Mouse (Mus musculus): ENCODE results near the gene Rac1.
A peak's percentile ranks its signal among the peaks of the same experiment; 100 is the strongest.

Rac1 gene

DNA sequence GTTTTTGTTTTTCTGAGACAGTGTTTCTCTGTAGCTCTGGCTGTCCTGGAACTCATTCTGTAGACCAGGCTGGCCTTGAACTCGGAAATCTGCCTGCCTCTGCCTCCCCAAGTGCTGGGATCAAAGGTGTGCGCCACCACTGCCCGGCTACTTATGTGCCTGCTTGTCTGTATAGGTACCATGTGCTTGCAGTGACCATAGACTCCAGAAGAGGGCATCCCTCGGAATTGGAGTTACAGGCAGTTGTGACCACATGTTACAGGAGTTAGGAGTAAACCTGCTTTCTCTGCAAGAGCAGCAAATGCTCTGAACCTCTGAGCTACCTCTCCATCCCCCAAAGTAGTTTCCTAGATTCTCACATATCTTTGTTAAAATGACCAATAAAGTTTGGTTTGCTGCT, 36.1 kb downstream of the Rac1 start:
- DNase-seq (ENCODE audit: low spot score): no peak

- DNase-seq (ENCODE audit: low spot score): no peak
These were observed 38.0 kb downstream of the Rac1 start for GRCm38 (mm10) chr5:143489749-143490342.

DNA sequence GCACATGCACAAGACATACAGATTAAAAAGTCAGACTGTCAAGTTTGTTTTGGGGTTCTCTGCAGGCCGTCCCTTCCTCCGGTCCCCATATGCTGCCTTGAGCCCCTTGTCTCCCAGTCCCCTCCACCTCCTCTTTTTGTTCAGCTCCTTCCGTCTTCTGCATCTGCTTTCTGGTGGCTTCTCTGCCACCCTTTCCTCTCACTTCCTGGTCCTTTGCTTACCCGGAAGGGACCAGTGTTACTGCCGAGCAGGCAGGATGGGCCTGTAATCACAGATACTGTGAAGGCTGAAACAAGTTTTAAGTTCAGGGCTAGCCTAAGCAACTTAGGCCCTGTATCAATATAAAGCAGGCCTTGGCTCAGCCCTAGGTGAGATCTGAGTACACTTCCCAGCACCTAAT, 39.8 kb downstream of the Rac1 start:
- no peak for DNase-seq (ENCODE audit: low spot score)

DNA sequence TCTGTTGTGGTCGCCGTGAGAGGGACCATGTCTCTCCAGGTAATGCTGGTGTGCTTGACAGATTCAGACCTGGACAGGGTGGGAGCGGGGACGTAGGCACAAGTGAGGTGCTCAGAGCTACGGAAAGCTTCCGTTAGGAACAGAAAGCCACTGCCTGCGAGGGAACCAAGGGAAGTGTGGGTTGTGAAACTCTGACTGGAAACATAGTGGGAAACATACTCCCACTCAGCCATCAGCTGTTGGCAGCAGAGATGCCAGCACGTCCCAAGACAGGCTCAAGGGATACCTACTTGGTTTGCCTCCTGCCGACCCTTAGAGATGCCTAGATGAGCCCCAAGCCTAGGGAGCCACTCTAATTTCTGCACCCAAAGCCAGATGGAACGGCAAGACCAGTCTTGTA, 40.6 kb downstream of the Rac1 start:
- DNase-seq (ENCODE audit: low spot score): no peak

- DNase-seq (ENCODE audit: low spot score): no peak
These were observed 42.9 kb downstream of the Rac1 start for GRCm38 (mm10) chr5:143484955-143485354.

GRCm38 (mm10) chr5:143477901-143478300, 49.9 kb downstream of the Rac1 start:
- DNase-seq (ENCODE audit: low spot score): no peak

DNA sequence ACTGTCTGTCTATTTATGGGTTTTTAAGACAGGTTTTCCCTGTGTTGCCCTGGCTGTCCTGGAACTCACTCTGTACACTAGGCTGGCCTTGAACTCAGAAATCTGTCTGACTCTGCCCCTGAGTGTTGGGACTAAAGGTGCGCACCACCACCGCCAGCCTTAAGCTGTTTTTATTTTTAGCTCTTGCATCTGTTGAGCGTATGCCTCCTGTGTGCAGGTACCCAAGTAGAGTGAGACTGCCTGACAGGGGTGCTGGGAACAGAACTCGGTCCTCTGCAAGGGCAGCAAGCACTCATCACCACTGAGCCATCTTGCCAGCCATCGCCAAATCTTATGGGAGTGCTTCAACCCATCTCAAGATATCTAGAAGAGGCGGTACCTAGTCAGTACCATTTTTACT, 51.8 kb downstream of the Rac1 start:
- DNase-seq (ENCODE audit: low spot score): no peak

DNA sequence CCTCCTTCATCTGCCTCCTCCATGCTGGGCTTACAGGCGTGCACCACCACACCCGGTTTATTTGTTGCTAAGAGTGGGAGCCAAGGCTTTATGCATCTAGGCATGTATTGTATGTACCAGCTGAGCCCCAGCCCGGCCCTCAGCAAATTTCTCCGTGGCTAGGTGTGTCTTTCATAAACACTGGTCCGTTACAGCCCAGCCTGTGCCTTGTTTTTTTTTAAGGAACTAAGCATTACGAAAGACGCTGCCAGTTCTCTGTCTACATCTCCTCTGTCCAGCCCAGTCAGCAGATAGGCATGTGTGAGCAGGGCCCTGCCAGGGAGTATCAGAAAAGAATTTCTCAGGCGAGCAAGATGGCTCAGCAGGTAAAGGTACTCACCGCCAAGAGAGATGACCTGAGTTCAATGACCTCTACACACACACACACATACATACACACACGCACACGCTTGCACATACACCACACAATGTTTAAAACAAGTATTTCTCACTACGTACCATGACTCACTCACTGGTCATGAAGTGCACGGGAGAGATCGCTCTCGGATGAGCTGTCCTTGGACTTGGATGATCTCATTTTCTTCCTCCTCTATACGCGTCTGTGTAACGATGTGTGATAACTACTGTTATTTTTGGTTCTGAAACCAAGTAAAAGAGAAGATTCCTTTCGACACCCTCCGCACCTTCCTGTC, 52.5 kb downstream of the Rac1 start:
- no peak for DNase-seq (ENCODE audit: low spot score)

DNA sequence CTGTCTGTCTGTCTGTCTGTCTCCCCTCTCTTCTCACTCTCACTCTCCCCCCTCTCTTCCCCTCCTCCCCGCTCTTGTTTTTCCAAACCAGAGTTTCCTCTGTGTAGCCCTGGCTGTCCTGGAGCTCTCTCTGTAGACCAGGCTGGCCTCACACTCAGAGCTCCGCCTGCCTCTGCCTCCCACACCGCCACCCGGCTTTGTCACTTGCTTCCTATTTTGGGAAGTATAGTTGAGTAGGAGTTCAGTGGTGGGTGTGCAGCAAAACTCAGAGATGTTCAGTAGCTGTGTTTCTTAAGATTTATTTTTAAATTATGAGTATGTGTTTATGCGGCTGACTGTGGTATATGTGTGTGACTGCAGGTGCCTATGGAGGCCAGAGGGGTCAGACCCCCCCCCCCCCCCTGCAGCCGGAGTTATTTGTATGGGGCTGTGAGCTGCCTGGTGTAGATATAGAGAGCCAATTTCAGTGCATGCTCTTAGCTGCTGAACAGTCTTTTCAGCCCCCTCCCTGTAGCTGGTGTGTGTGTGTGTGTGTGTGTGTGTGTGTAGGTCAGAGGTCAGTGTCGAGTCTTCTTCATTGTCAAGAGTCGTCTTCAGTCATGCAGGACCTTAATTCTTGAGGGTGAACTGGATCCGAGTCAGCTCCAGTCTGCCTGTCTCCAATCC, 55.8 kb downstream of the Rac1 start:
- no peak for DNase-seq (ENCODE audit: low spot score)

DNA sequence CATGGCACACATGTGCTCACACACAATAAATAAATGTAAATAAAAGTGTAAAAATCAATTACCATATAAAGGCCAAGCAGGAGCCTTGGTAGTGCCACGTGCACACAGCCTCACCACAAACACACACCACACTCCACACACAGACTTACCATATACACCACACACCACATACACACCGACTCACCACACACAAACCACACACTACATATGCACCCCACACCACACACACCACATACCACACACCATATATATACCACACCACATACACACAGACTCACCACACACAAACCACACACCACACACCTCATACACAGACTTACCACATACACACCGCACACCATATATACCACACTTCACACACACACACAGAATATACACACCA, 56.7 kb downstream of the Rac1 start:
- no peak for DNase-seq (ENCODE audit: low spot score)

- DNase-seq (ENCODE audit: low spot score): peak; percentile 98
These were observed 57.2 kb downstream of the Rac1 start for GRCm38 (mm10) chr5:143470421-143471164.

DNA sequence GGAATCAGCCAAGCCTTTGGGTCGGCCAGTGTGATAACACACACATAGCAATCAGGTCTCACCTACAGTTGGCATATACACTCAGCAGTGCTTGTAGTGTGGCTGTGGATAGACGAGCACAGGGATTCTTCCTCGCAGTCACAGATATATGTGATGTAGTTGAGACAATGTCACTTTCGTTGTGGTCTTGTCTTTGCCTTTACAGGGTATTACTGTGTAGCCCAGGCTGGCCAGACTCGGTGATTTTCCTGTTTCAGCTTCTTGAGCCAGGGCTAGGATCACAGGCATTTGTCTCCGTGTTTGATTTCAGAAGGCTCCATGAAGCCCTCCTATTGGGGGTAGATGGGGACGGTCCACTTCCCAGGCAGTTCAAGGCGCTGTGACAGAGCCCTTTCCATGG, 58.2 kb downstream of the Rac1 start:
- no peak for DNase-seq (ENCODE audit: low spot score)

GRCm38 (mm10) chr5:143467931-143468330, 59.9 kb downstream of the Rac1 start:
- DNase-seq (ENCODE audit: low spot score): no peak

DNA sequence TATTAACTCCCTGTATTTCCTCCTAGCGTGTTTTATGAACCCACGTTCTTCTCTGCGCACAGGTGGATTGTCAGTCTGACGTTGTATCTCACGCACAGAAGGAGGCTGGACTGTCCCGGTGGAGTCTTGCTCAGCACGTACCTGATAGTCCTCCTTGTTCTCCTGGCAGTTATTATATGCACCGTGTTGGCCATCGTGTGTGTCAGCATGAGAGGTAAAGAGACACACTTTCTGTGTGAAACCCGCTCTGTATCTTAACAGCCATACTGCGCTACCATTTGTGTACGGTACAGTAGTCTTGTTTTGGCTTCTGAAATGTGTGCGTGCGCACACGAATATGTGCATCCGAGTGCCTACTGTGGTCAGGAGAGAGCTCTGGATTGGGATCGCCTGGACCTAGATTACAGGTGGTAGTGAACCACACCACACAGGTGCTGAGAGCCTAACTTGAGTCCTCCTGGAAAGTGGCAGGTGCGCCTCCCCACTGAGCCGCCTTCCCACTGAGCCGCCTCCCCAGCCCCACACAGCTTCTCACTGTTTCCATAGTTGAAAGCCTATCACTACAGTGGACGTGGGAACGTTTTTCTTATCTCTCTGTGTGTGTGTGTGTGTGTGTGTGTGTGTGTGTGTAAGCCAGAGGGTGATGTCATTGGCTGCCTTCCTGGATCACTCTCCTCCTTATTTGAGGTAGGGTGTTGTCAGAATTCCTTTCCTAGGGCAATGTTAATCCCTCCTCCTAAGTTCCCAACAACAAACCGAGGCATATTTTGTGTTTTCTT, 60.8 kb downstream of the Rac1 start:
- no peak for DNase-seq (ENCODE audit: low spot score)

GRCm38 (mm10) chr5:143465156-143466085, 62.4 kb downstream of the Rac1 start:
- peak; percentile 48 for DNase-seq (ENCODE audit: low spot score)

GRCm38 (mm10) chr5:143464757-143465118, 63.1 kb downstream of the Rac1 start:
- DNase-seq (ENCODE audit: low spot score): peak; percentile 46

DNA sequence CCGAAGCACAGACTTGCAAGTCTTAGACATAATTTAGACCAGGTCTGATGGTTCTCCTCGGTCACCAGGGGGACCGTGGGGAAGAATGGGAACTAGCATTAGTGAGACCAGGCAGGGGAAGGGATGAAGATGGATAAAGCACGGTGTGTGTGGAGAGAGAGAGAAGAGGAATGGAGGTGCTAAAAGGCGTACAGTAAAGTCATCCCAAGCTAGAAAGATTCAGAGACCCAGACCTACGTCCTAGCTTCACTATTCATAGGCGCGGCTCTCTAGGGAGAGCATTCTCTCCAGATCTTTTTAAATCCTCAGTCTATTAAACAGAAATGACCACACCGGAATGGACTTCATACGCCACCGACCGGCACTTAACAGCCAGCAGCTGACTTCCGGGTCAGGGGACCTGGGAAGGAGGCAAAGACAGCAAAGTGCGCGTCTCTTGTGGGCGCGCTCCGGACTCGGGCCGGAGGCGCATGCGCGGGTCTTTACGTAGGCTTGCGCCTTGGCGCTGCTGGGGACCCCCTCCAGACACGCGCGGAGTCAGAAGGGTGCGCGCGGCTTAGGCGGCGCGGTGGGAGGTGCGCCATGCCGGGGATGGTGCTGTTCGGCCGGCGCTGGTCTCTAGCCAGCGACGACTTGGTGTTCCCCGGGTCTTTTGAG, 63.6 kb downstream of the Rac1 start, which contains the start of gene Daglb:
Gene Daglb, plus strand, starts transcription at position 485 of the 657 bp plus-strand sequence.
- peak; percentile 97 for DNase-seq (ENCODE audit: low spot score)

DNA sequence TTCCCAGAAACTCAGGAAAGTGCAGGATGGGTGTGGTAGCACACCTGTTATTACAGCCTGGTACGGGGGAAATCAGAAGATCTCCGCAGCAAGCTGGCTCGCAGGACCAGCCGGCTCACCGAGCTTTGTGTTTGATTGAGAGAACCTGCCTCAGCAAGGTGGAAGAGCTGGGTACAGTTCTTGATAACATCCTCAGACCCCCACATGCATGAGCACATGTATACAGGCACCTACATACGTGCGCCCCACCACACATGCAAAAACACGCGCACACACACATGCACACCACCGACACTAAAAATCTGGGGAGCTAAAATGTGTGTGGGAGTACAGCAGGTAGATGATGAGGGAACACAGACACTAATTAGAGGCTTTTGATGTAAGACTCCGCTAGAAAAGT, 64.2 kb downstream of the Rac1 start:
- DNase-seq (ENCODE audit: low spot score): no peak
